Mouse (Mus musculus) neural tube, embryonic 12.5 days (tissue): ENCODE results near the gene Rev1. TPM values are rescaled to one million over a fixed set of nuclear protein-coding genes. Genes with fewer than 3 reads are reported as not detected.

Experiments used
- ATAC-seq: fragments of 200-750 bp; cut with Nextera tagmentation; 2 replicates; pipeline ENCODE4 v1.8.0; 2017; ENCODE audit warnings: low read depth, mild to moderate bottlenecking, moderate TSS enrichment, moderate library complexity; ENCODE audit not compliant: low FRiP score
- H3K27ac ChIP-seq: fragments of 300-500 bp; sonication (generic); 2 replicates; pipeline ENCODE4 v1.5.1; 2016
- H3K27me3 ChIP-seq: fragments of 300-500 bp; sonication (generic); replicated peaks from 2 replicates; pipeline ENCODE4 v1.6.1; 2016; ENCODE audit warnings: mild to moderate bottlenecking
- H3K36me3 ChIP-seq: fragments of 300-500 bp; sonication (generic); 2 replicates; pipeline ENCODE4 v1.6.1; 2016; ENCODE audit warnings: mild to moderate bottlenecking
- H3K4me1 ChIP-seq: fragments of 300-500 bp; sonication (generic); 2 replicates; pipeline ENCODE4 v1.6.1; 2016
- H3K4me2 ChIP-seq: fragments of 300-500 bp; sonication (generic); replicated peaks from 2 replicates; pipeline ENCODE4 v1.6.1; 2016; ENCODE audit warnings: mild to moderate bottlenecking
- H3K4me3 ChIP-seq: fragments of 300-500 bp; sonication (generic); 2 replicates; pipeline ENCODE4 v1.5.1; 2016
- H3K9ac ChIP-seq: fragments of 300-500 bp; sonication (generic); 2 replicates; pipeline ENCODE4 v1.6.1; 2016; ENCODE audit warnings: mild to moderate bottlenecking
- H3K9me3 ChIP-seq: fragments of 300-500 bp; sonication (generic); 2 replicates; pipeline ENCODE4 v1.6.1; 2016; ENCODE audit warnings: mild to moderate bottlenecking
- WGBS: fragments of 180-500 bp; shearing (Covaris S2); methylation state at CpG from one replicate; pipeline ENCODE4 v1.1.7; 2016; 5-methylcytosine and 5-hydroxymethylcytosine counted together
- polyA plus RNA-seq: library from polyadenylated mRNA; unstranded; fragments of >200 nt; fragmentation: Nextera tagmentation; extraction: Ambion mirVana; gene quantifications from 2 replicates; pipeline ENCODE4 v1.2.1, GENCODE M21; 2016

The Rev1 gene
- polyA plus RNA-seq, 1 experiment from 2014 or later: 38.6 TPM

DNA sequence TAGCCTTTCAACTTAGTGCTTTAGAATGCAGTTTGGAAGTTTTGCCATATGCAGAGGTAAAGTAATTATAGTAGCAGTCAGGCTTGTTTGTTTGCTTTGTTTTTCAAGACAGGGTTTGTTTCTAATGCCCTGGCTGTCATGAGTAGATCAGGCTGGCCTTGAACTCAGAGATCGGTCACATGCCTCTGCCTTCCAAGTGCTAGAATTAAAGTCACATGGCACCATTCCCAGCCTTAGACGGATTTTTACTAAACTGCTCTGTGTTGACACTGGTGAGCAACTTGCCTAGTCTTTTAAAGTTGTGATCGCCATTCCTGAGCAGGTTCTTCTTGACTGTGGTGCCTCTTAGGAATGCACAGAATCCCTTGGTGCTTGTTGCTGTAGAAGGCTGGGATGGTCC is 122.9 kb downstream of the Rev1 start:
- H3K4me3 ChIP-seq: no peak overlapping the region
- H3K4me2 ChIP-seq: no peak overlapping the region
- ATAC-seq: no peak
- WGBS: 74% methylated on average over 3 of the region's 3 CpGs
- no peaks in the 10 kb centered on the region for H3K27me3 ChIP-seq
- no peaks in the 10 kb centered on the region for H3K36me3 ChIP-seq
- no peak overlapping the region for H3K27ac ChIP-seq
- H3K4me1 ChIP-seq: no peaks in the 10 kb centered on the region
- H3K9me3 ChIP-seq: no peaks in the 10 kb centered on the region
- no peak overlapping the region for H3K9ac ChIP-seq

- Histone ChIP-seq H3K27ac (no peak overlapping the region), H3K27me3 (no peaks in the 10 kb centered on the region), H3K4me1 (peaks cover 6% of the 10 kb centered on the region), H3K9ac (no peak overlapping the region), H3K4me3 (no peak overlapping the region), H3K36me3 (no peaks in the 10 kb centered on the region), H3K9me3 (no peaks in the 10 kb centered on the region), H3K4me2 (no peak overlapping the region)
- 93% methylated on average over 3 of the region's 3 CpGs for whole genome bisulfite sequencing
- ATAC-seq: no peak
Measured at GRCm38 (mm10) chr1:38003046-38003445, 126.6 kb downstream of the Rev1 start.

Other genes starting within 250 kb of the Rev1 start
- gene Mitd1, start 239.4 kb downstream of the Rev1 start, polyA plus RNA-seq: 18.4 and 20.3 TPM in 2 replicates
- 217 and 221 TPM in 2 replicates for gene Mrpl30, start 239.3 kb downstream of the Rev1 start, polyA plus RNA-seq
- gene Lyg2, start 213.3 kb downstream of the Rev1 start, polyA plus RNA-seq: not detected in 2 replicates
- not detected in 2 replicates for gene Lyg1, start 172.0 kb downstream of the Rev1 start, polyA plus RNA-seq
- 158 and 169 TPM in 2 replicates for gene Txndc9, start 131.9 kb downstream of the Rev1 start, polyA plus RNA-seq
- gene Eif5b, start 131.8 kb downstream of the Rev1 start, polyA plus RNA-seq: 26.6 and 27.5 TPM in 2 replicates